Mouse (Mus musculus) kidney, embryonic 14.5 days (tissue): Measurements from ENCODE around the gene Eef1e1. TPM values are rescaled to one million over a fixed set of nuclear protein-coding genes. Genes with fewer than 3 reads are reported as not detected.

ENCODE experiments used
- ATAC-seq: fragments of 200-750 bp; cut with Nextera tagmentation; 2 replicates; pipeline ENCODE4 v1.8.0; 2017; ENCODE audit warnings: moderate number of reproducible peaks, mild to moderate bottlenecking, moderate TSS enrichment, moderate library complexity; ENCODE audit not compliant: low FRiP score, low TSS enrichment
- H3K27ac ChIP-seq: fragments of 300-500 bp; sonication (generic); 2 replicates; pipeline ENCODE4 v1.5.1; 2014; ENCODE audit warnings: low read depth, mild to moderate bottlenecking, low read length, moderate library complexity, mixed read lengths
- H3K27me3 ChIP-seq: fragments of 300-500 bp; sonication (generic); 2 replicates; pipeline ENCODE4 v1.6.1; 2014; ENCODE audit warnings: mild to moderate bottlenecking, low read length; ENCODE audit not compliant: control insufficient read depth, insufficient read depth
- H3K36me3 ChIP-seq: fragments of 300-500 bp; sonication (generic); 2 replicates; pipeline ENCODE4 v1.6.1; 2014; ENCODE audit warnings: low read length, mixed read lengths; ENCODE audit not compliant: control insufficient read depth, insufficient read depth
- H3K4me1 ChIP-seq: fragments of 300-500 bp; sonication (generic); 2 replicates; pipeline ENCODE4 v1.6.1; 2014; ENCODE audit warnings: low read length, mixed read lengths; ENCODE audit not compliant: control insufficient read depth, insufficient read depth
- H3K4me2 ChIP-seq: fragments of 300-500 bp; sonication (generic); replicated peaks from 2 replicates; pipeline ENCODE4 v1.6.1; 2014; ENCODE audit warnings: low read depth, mild to moderate bottlenecking, low read length
- H3K4me3 ChIP-seq: fragments of 300-500 bp; sonication (generic); 2 replicates; pipeline ENCODE4 v1.5.1; 2014; ENCODE audit warnings: mild to moderate bottlenecking, low read length
- H3K9ac ChIP-seq: fragments of 300-500 bp; sonication (generic); 2 replicates; pipeline ENCODE4 v1.6.1; 2014; ENCODE audit warnings: low read depth, mild to moderate bottlenecking, low read length, moderate library complexity
- H3K9me3 ChIP-seq: fragments of 300-500 bp; sonication (generic); 2 replicates; pipeline ENCODE4 v1.6.1; 2016; ENCODE audit warnings: low read length; ENCODE audit not compliant: control insufficient read depth
- WGBS: fragments of 180-500 bp; shearing (Covaris S2); extraction: QIAGEN DNeasy Blood & Tissue Kit; methylation state at CpG from one replicate; pipeline ENCODE4 v1.1.7; 2014; 5-methylcytosine and 5-hydroxymethylcytosine counted together
- polyA plus RNA-seq: library from polyadenylated mRNA; unstranded; fragments of >200 nt; fragmentation: Nextera tagmentation; extraction: Ambion mirVana; gene quantifications from 2 replicates; pipeline ENCODE4 v1.2.1, GENCODE M21; 2014

The Eef1e1 gene
- polyA plus RNA-seq, 1 experiment from 2014 or later = 65.5 TPM

GRCm38 (mm10) chr13:38615656-38616055, 43.2 kb downstream of the Eef1e1 start:
- H3K27ac ChIP-seq = no peak overlapping the region
- H3K9me3 ChIP-seq = no peaks in the 10 kb centered on the region
- no peak for ATAC-seq
- 87% methylated on average over 5 of the region's 5 CpGs for WGBS
- H3K4me1 ChIP-seq = no peaks in the 10 kb centered on the region
- no peaks in the 10 kb centered on the region for H3K27me3 ChIP-seq
- H3K36me3 ChIP-seq = peaks cover 11% of the 10 kb centered on the region; the same call in 1 of the 2 replicates
- no peak overlapping the region for H3K4me2 ChIP-seq
- no peak overlapping the region for H3K4me3 ChIP-seq
- no peak overlapping the region for H3K9ac ChIP-seq

- WGBS = 43% methylated on average over 5 of the region's 5 CpGs
- no peak overlapping the region for H3K4me3 ChIP-seq
- H3K27me3 ChIP-seq = no peaks in the 10 kb centered on the region
- H3K4me1 ChIP-seq = no peaks in the 10 kb centered on the region
- H3K4me2 ChIP-seq = no peak overlapping the region
- no peaks in the 10 kb centered on the region for H3K9me3 ChIP-seq
- H3K36me3 ChIP-seq = peaks cover 11% of the 10 kb centered on the region; the same call in 1 of the 2 replicates
- H3K27ac ChIP-seq = no peak overlapping the region
- no peak overlapping the region for H3K9ac ChIP-seq
- no peak for ATAC-seq
Measured at GRCm38 (mm10) chr13:38614298-38614697, 44.6 kb downstream of the Eef1e1 start.

DNA sequence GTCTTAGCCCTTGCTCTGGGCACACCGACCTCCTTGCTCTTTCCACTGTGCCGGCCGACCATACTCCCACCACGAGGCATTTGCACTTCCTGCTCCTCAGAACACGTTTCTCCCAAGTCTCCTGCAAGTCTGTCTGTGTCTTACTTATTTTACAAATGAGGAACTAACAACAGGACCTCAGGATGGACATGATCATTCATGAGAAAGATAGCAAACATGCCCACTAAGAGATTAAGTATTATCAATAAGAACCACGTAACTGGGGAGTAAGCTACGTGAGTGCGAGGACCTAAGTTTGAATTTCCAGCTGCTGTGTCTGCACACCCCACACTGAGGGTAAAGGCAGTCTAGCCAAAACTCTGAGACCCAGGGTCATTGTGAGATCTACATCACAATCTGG, 45.3 kb downstream of the Eef1e1 start:
- H3K27me3 ChIP-seq = no peaks in the 10 kb centered on the region
- no peaks in the 10 kb centered on the region for H3K9me3 ChIP-seq
- H3K27ac ChIP-seq = no peak overlapping the region
- no peaks in the 10 kb centered on the region for H3K4me1 ChIP-seq
- no peak overlapping the region for H3K4me2 ChIP-seq
- ATAC-seq = no peak
- no peak overlapping the region for H3K4me3 ChIP-seq
- H3K36me3 ChIP-seq = peaks cover 11% of the 10 kb centered on the region; the same call in 1 of the 2 replicates
- 83% methylated on average over 8 of the region's 8 CpGs for WGBS
- H3K9ac ChIP-seq = no peak overlapping the region

GRCm38 (mm10) chr13:38612608-38613007, 46.2 kb downstream of the Eef1e1 start:
- no peak for ATAC-seq
- no peak overlapping the region for H3K4me3 ChIP-seq
- H3K4me1 ChIP-seq = no peaks in the 10 kb centered on the region
- H3K27ac ChIP-seq = no peak overlapping the region
- no peak overlapping the region for H3K4me2 ChIP-seq
- no peak overlapping the region for H3K9ac ChIP-seq
- no peaks in the 10 kb centered on the region for H3K27me3 ChIP-seq
- no peaks in the 10 kb centered on the region for H3K9me3 ChIP-seq
- 83% methylated on average over 9 of the region's 9 CpGs for WGBS
- H3K36me3 ChIP-seq = peaks cover 11% of the 10 kb centered on the region; the same call in 1 of the 2 replicates

DNA sequence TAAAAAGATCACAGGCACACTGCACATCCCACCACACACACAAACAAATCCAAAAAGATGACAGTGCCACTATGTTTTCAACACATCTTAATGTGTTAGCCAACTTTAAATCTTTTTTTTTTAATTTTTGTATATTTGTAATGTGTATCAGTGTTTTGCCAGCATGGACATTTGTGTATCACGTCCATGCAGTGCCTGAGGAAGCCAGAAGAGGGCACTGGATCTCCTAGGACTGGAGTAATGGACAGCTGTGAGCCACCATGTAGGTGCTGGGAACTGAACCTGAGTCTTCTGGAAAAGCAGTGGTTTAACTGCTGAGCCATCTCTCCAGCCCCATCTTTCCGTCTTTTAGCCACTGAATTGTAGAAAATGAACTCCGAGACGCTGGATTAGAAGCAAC, 46.7 kb downstream of the Eef1e1 start:
- H3K36me3 ChIP-seq = peaks cover 11% of the 10 kb centered on the region; the same call in 1 of the 2 replicates
- H3K9me3 ChIP-seq = no peaks in the 10 kb centered on the region
- H3K9ac ChIP-seq = no peak overlapping the region
- no peaks in the 10 kb centered on the region for H3K27me3 ChIP-seq
- 95% methylated on average over 4 of the region's 4 CpGs for WGBS
- no peak overlapping the region for H3K27ac ChIP-seq
- H3K4me1 ChIP-seq = no peaks in the 10 kb centered on the region
- no peak for ATAC-seq
- no peak overlapping the region for H3K4me3 ChIP-seq
- H3K4me2 ChIP-seq = no peak overlapping the region

- no peak overlapping the region for H3K4me2 ChIP-seq
- H3K9me3 ChIP-seq = no peaks in the 10 kb centered on the region
- no peaks in the 10 kb centered on the region for H3K27me3 ChIP-seq
- H3K36me3 ChIP-seq = peaks cover 4% of the 10 kb centered on the region; the same call in 1 of the 2 replicates
- no peak overlapping the region for H3K9ac ChIP-seq
- no peak overlapping the region for H3K4me3 ChIP-seq
- ATAC-seq = no peak
- 74% methylated on average over 6 of the region's 6 CpGs for WGBS
- no peak overlapping the region for H3K27ac ChIP-seq
- no peaks in the 10 kb centered on the region for H3K4me1 ChIP-seq
Measured at GRCm38 (mm10) chr13:38610336-38610735, 48.5 kb downstream of the Eef1e1 start.

DNA sequence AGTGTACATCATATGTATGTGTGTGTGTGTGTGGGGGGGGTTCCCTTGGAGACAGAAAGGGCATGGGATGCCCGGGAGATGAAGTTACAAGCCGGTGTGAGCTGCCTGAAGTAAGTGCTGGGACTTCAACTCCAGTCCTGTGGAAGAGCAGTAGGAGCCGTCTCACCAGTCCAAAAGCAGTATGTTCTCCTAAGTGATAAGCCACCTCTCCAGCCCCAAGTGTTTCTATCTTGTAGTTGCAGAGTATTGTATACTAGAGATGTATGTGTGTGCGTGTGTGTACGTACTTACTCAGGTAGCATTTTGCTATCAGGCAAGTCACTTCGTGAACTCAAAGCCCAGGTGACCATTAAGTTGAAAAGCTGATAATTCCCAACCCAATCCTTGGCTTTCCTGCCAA, 51.7 kb downstream of the Eef1e1 start:
- H3K4me2 ChIP-seq = no peak overlapping the region
- H3K27me3 ChIP-seq = no peaks in the 10 kb centered on the region
- peaks cover under 1% of the 10 kb centered on the region; the same call in 1 of the 2 replicates for H3K36me3 ChIP-seq
- H3K9me3 ChIP-seq = no peaks in the 10 kb centered on the region
- no peaks in the 10 kb centered on the region for H3K4me1 ChIP-seq
- no peak overlapping the region for H3K27ac ChIP-seq
- ATAC-seq = no peak
- 91% methylated on average over 6 of the region's 6 CpGs for WGBS
- no peak overlapping the region for H3K9ac ChIP-seq
- H3K4me3 ChIP-seq = no peak overlapping the region

DNA sequence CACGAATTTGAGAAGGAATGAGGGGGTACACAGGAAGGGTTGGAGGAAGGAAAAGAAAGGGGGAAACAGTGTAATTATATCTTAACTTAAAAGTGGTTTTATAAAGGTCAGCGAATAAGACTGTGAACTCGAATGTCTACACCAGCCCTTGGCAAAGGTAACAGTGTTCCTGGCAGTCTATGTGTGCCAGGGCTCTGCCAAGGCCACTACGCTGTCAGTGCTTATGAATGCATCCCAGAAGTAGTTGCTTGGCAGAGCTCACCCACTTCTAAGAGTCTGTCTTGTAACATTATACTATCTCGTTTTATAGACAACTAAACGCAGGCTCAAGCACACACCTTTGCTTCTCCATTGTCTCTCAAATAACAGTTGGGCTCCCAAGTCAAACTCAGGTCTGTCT, 53.5 kb downstream of the Eef1e1 start:
- Histone ChIP-seq H3K36me3 (no peaks in the 10 kb centered on the region), H3K27ac (no peak overlapping the region), H3K4me1 (no peaks in the 10 kb centered on the region), H3K4me3 (no peak overlapping the region), H3K4me2 (no peak overlapping the region), H3K27me3 (no peaks in the 10 kb centered on the region), H3K9me3 (no peaks in the 10 kb centered on the region), H3K9ac (no peak overlapping the region)
- 84% methylated on average over 6 of the region's 6 CpGs for WGBS
- no peak for ATAC-seq

DNA sequence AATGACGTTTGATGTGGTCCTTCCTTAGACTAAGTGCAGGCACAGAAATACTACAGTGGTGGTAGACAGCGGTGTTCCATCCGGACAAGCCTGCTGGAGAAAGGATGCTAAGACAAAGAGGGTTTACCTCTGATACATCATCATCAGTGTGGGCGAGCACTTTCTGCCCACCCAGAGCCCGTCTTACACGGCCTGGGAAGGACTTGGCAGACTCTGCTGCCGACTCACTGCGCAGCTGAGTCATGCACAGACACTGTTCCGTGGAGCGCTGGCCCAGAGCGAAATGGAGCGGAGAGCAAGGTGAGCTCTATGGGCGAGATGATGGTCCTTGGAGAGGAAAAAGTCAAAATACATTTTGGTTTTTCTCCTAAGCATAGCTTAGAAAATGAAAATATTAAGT, 55.9 kb downstream of the Eef1e1 start:
- Histone ChIP-seq H3K9ac (no peak overlapping the region), H3K36me3 (no peaks in the 10 kb centered on the region), H3K27ac (no peak overlapping the region), H3K4me2 (no peak overlapping the region), H3K9me3 (no peaks in the 10 kb centered on the region), H3K4me3 (no peak overlapping the region), H3K4me1 (no peaks in the 10 kb centered on the region), H3K27me3 (no peaks in the 10 kb centered on the region)
- 91% methylated on average over 13 of the region's 13 CpGs for WGBS
- no peak for ATAC-seq
